Mouse (Mus musculus) embryonic facial prominence, embryonic 15.5 days (tissue): ENCODE results near the gene Saxo1. TPM values are rescaled to one million over a fixed set of nuclear protein-coding genes. Genes with fewer than 3 reads are reported as not detected.

Experiments used
- polyA plus RNA-seq: library from polyadenylated mRNA; unstranded; fragments of >200 nt; fragmentation: Nextera tagmentation; extraction: Ambion mirVana; gene quantifications from 2 replicates; pipeline ENCODE4 v1.2.1, GENCODE M21; 2015

Saxo1 gene
- polyA plus RNA-seq, 1 experiment from 2014 or later = not detected

Other genes starting within 250 kb of the Saxo1 start
- gene Rraga, start 17.3 kb upstream of the Saxo1 start, polyA plus RNA-seq = 84.6 and 85.4 TPM in 2 replicates
- 10.4 and 12.4 TPM in 2 replicates for gene Haus6, start 53.7 kb upstream of the Saxo1 start, polyA plus RNA-seq
- 69.8 and 71.8 TPM in 2 replicates for gene Plin2, start 111.7 kb upstream of the Saxo1 start, polyA plus RNA-seq
- gene Dennd4c, start 190.2 kb upstream of the Saxo1 start, polyA plus RNA-seq = 7.2 and 7.6 TPM in 2 replicates